Mouse (Mus musculus): ENCODE measurements around the gene Rc3h1. TPM values are rescaled to one million over a fixed set of nuclear protein-coding genes. Genes with fewer than 3 reads are reported as not detected.

The Rc3h1 gene
- 62.2 to 66.7 TPM (median 65.7 TPM) in 4 replicates for total RNA-seq (2023; ENCODE audit: inconsistent age)

GRCm38 (mm10) chr1:160906057-160906557 is at the start of gene Rc3h1:
Gene Rc3h1, plus strand, starts transcription at chr1:160906418.

DNA sequence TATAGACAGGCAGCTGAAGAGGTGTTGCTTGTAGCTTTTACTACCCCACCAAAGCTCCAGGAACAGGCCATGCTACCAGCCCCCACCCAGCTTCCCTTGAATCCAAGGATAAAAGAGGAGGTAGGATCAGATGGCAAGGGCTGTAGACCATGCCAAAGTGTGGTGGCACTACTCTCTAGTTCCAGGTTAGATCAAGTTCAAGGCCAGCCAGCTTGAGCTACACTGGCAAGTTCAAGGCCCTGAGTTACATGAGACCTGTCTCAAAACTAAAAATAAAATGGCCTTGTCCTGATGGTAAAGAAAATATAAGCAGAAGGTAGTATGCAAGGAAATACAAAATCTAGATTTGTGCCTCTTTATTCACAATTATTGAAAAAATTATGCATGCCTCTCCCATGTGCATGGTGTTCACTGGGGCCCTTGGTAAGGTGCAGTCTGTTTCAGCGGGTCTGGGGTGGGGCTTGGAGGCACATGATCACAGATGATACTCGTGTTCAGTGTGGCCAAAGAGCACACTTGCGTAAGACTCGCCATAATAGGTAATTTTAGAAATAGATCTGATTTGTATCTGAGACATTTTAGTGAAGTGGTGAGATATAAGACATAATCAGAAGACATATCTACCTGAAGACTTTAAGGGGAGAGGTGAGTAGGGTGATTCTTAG is 72.0 kb downstream of the Rc3h1 start, which contains the start of gene Serpinc1:
TSS of gene Serpinc1 (plus strand) at position 515 of the 665 bp plus-strand sequence.

Other genes starting within 250 kb of the Rc3h1 start
- gene Rabgap1l, start 113.2 kb upstream of the Rc3h1 start, total RNA-seq (2023; ENCODE audit: inconsistent age) = 253 to 288 TPM (median 272 TPM) in 4 replicates
- gene Serpinc1, start 72.2 kb downstream of the Rc3h1 start, total RNA-seq (2023; ENCODE audit: inconsistent age) = 2.7 to 4.2 TPM (median 3.2 TPM) in 4 replicates
- gene Zbtb37, start 128.4 kb downstream of the Rc3h1 start, total RNA-seq (2023; ENCODE audit: inconsistent age) = 38.6 to 54.3 TPM (median 46.1 TPM) in 4 replicates
- 12.5 to 17.8 TPM (median 15.6 TPM) in 4 replicates for gene Dars2, start 164.2 kb downstream of the Rc3h1 start, total RNA-seq (2023; ENCODE audit: inconsistent age)
- gene Cenpl, start 164.3 kb downstream of the Rc3h1 start, total RNA-seq (2023; ENCODE audit: inconsistent age) = 7.4 to 11.5 TPM (median 8.2 TPM) in 4 replicates
- gene Klhl20, start 225.1 kb downstream of the Rc3h1 start, total RNA-seq (2023; ENCODE audit: inconsistent age) = 23.8 to 29.2 TPM (median 25.8 TPM) in 4 replicates
- not detected in 4 replicates for gene Ankrd45, start 236.3 kb downstream of the Rc3h1 start, total RNA-seq (2023; ENCODE audit: inconsistent age)